Mouse (Mus musculus) testis, adult 2 months (tissue): ENCODE data around the gene Ankrd36.

Experiments used
- CTCF ChIP-seq: fragments of 200-500 bp; IDR thresholded peaks from 2 replicates; pipeline ENCODE4 v1.5.1; 2012; ENCODE audit warnings: low read depth, mild to moderate bottlenecking, inconsistent platforms, low read length, moderate library complexity; ENCODE audit not compliant: control insufficient read depth, insufficient read depth, insufficient replicate concordance
- POLR2A ChIP-seq: fragments of 200-500 bp; IDR thresholded peaks from 2 replicates; pipeline ENCODE4 v1.6.1; 2012; ENCODE audit warnings: low read depth, mild to moderate bottlenecking, inconsistent platforms, low read length, moderate library complexity; ENCODE audit not compliant: control insufficient read depth

DNA sequence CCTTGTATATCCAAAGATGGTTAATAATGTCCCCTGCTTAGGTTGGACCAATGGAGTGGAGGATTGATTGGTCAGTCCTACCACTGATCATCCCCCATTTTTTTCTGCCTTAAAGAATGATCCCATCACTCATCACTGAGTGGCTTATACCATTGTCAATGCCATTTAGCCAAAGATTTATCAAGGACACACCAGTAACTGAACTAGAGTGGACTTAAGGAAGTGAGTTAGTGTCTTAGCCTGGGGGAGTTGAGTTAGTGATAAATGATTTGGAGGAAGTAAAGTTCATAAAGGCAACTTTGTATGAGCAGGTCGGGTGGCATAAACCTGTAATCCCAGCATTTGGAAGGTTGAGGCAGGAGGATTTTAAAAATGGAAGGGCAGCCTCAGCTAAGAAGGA, 26.2 kb upstream of the Ankrd36 start:
- TF ChIP-seq CTCF = no peak
- TF ChIP-seq POLR2A = no peak
